Mouse (Mus musculus) frontal cortex, postnatal 10 days (tissue): ENCODE measurements around the gene Slc6a21.

Source experiments
- DNase-seq, 2 experiments: peaks; one replicate each; pipeline ENCODE4 v3.0.0; 2022; ENCODE audit warnings: low spot score in 2 of 2, mixed read lengths in 1 of 2

The Slc6a21 gene

GRCm38 (mm10) chr7:45277136-45277760 is at the start of gene Slc6a21:
TSS of gene Slc6a21 (plus strand) at chr7:45277513.
- peak; percentile 34 to 63 for DNase-seq

GRCm38 (mm10) chr7:45228548-45228947 is 48.8 kb upstream of the Slc6a21 start:
- no peak for DNase-seq

GRCm38 (mm10) chr7:45229046-45229445 is 48.3 kb upstream of the Slc6a21 start:
- DNase-seq = no peak

- DNase-seq = no peak
Observed at GRCm38 (mm10) chr7:45229459-45230203, 47.7 kb upstream of the Slc6a21 start.

GRCm38 (mm10) chr7:45231192-45231591 is 46.1 kb upstream of the Slc6a21 start:
- DNase-seq = no peak

- no peak for DNase-seq
Observed at GRCm38 (mm10) chr7:45231941-45232340, 45.4 kb upstream of the Slc6a21 start.

- DNase-seq = no peak
Observed at GRCm38 (mm10) chr7:45232716-45233465, 44.4 kb upstream of the Slc6a21 start.

- peak; percentile 44 to 79 for DNase-seq
Observed at GRCm38 (mm10) chr7:45233580-45234332, 43.6 kb upstream of the Slc6a21 start.

- DNase-seq = no peak
Observed at GRCm38 (mm10) chr7:45234333-45234841, 42.9 kb upstream of the Slc6a21 start.

- no peak for DNase-seq
Observed at GRCm38 (mm10) chr7:45234922-45235571, 42.3 kb upstream of the Slc6a21 start.

- DNase-seq = no peak
Observed at GRCm38 (mm10) chr7:45235656-45236180, 41.6 kb upstream of the Slc6a21 start.

- DNase-seq = no peak
Observed at GRCm38 (mm10) chr7:45237747-45238699, 39.3 kb upstream of the Slc6a21 start.

- no peak for DNase-seq
Observed at GRCm38 (mm10) chr7:45238723-45239496, 38.4 kb upstream of the Slc6a21 start, which contains the start of gene Cd37. TSS of gene Cd37 (minus strand) at chr7:45239115.

- DNase-seq = no peak
Observed at GRCm38 (mm10) chr7:45240109-45240508, 37.2 kb upstream of the Slc6a21 start.

GRCm38 (mm10) chr7:45240633-45241388 is 36.5 kb upstream of the Slc6a21 start, which contains the start of gene Slc6a16:
TSS of gene Slc6a16 (plus strand) at chr7:45241085.
- peak; percentile 55 to 61 for DNase-seq

- DNase-seq = no peak
Observed at GRCm38 (mm10) chr7:45241389-45241749, 35.9 kb upstream of the Slc6a21 start.

GRCm38 (mm10) chr7:45247666-45248065 is 29.6 kb upstream of the Slc6a21 start:
- no peak for DNase-seq

- DNase-seq = no peak
Observed at GRCm38 (mm10) chr7:45253806-45254205, 23.5 kb upstream of the Slc6a21 start.
